Mouse (Mus musculus): ENCODE results near the gene Fcer2a.

DNA sequence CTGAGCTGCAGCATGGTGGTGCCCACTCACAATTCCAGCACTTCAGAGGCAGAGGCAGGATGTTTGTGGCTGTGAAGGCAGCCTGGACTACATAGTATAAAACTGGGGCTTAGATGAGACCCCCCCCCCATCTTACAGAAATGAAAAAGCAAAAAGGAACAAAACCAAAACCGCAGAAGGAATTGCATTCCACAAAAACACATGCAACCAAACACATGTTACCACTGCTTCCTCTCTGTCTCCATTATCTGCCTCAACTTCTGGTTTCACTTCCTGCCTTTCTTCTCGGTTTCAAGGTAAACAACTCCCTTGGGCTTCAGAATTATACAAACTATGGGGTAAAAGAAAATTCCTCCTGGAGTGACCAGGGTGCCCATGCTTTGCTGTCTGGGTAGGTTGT lies 17.7 kb upstream of the Fcer2a start:
- TF ChIP-seq POLR2A (IDR thresholded peaks at IDR 0.05; ENCODE audit: borderline replicate concordance, low read depth, low read length) (no peak), CTCF (IDR thresholded peaks at IDR 0.05; ENCODE audit: low read depth, low read length) (no peak)
